ENCODE assay signal across 34 mouse cellular contexts in the genomic region with DNA sequence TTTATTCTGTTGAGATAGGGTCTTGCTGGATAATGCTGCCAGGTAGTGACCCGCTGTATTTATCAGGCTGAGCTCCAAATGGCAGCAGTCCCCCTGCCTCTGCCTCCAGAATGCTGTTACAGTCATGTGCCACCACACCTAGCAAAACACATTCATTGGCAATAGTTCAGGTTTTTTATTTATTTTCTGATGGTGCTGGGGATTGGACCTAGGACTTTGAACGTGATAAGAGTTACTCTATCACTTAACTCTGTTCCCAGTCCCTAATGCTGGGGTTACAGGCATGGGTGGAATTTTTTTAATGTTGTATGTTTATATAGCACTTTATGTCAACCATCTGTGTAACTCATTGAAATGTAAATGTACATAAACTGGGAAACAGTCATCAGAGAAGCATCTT. TPM values are rescaled to one million over a fixed set of nuclear protein-coding genes. Genes with fewer than 3 reads are reported as not detected.
DNase-seq lines count a peak whose midpoint lies in the region; ATAC-seq and TF ChIP-seq lines count a peak whose summit lies in the region.
"Had no signal": no experiment of that assay in that cellular context is flagged by ENCODE, and none has a peak within 500 bp of the region (broad histone marks: within the 10 kb centered on the region; RNA-seq: fewer than 3 reads in every experiment).

No protein-coding gene starts in this region.

- no peaks in the 10 kb centered on the region for H3K27me3 ChIP-seq in liver, adult 2 months (ENCODE audit: control insufficient read depth, insufficient read depth, low read length)
- H3K27me3 ChIP-seq in liver, embryonic 11.5 days (replicated peaks; ENCODE audit: control insufficient read depth, insufficient read depth, low read length), result no peaks in the 10 kb centered on the region
- H3K27me3 ChIP-seq in intestine, postnatal 0 days (replicated peaks; ENCODE audit: control insufficient read depth, insufficient read depth, low read length), result no peaks in the 10 kb centered on the region
- H3K27me3 ChIP-seq in small intestine, adult 2 months (ENCODE audit: control insufficient read depth, insufficient read depth, low read length), result no peaks in the 10 kb centered on the region
- H3K27me3 ChIP-seq: CH12.LX; embryonic facial prominence, embryonic 13.5 days; forebrain, embryonic 12.5 days; forebrain, embryonic 15.5 days; heart, embryonic 12.5 days; heart, embryonic 15.5 days; hindbrain, embryonic 13.5 days; Patski had no signal

- WGBS in liver, adult 2 months, result 27% methylated on average over 2 of the region's 2 CpGs
- WGBS in liver, embryonic 11.5 days, result 86% methylated on average over 2 of the region's 2 CpGs
- WGBS in intestine, postnatal 0 days, result 52% methylated on average over 2 of the region's 2 CpGs
- 18% methylated on average over 2 of the region's 2 CpGs for WGBS in small intestine, adult 2 months

- H3K79me2 ChIP-seq in liver, adult 2 months (ENCODE audit: control insufficient read depth, insufficient read depth, low read length), result no peaks in the 10 kb centered on the region

- H3K4me3 ChIP-seq in liver, adult 2 months (ENCODE audit: insufficient read depth, low read depth, low read length), result no peak overlapping the region
- H3K4me3 ChIP-seq in liver, embryonic 11.5 days (ENCODE audit: low read depth, low read length), result no peak overlapping the region
- no peak overlapping the region for H3K4me3 ChIP-seq in intestine, postnatal 0 days (ENCODE audit: low read depth, low read length)
- H3K4me3 ChIP-seq in small intestine, adult 2 months (ENCODE audit: low read depth, low read length), result no peak overlapping the region
- H3K4me3 ChIP-seq: embryonic facial prominence, embryonic 10.5 days; embryonic facial prominence, embryonic 13.5 days; erythroblast, embryonic 14.5 days; forebrain, embryonic 12.5 days; forebrain, embryonic 15.5 days; heart, embryonic 12.5 days; heart, embryonic 15.5 days; hindbrain, embryonic 10.5 days; hindbrain, embryonic 13.5 days had no signal

- DNase-seq in liver, adult 2 months (ENCODE audit: extremely low read depth, low read depth, low spot score), result peak; percentile 95
- no peak for DNase-seq in liver, embryonic 11.5 days (ENCODE audit: low spot score)
- DNase-seq in layer of hippocampus, adult 9-11 months, result no peak
- DNase-seq in left cerebral cortex, adult 11 months (ENCODE audit: low spot score), result no peak
- DNase-seq: adrenal gland, postnatal 10 days; adrenal gland, postnatal 36 days; B cell, adult 2 months; cerebellum, adult 11 months; cerebellum, adult 2 months; cerebellum, adult 9-11 months; cerebellum, postnatal 25 days; embryo, embryonic 11 days; gastrocnemius, postnatal 25 days; heart, adult 18-20 months; heart, postnatal 10 days; heart, postnatal 36 days had no signal

- H3K9ac ChIP-seq in liver, adult 2 months (ENCODE audit: low read depth, low read length), result no peak overlapping the region
- no peak overlapping the region for H3K9ac ChIP-seq in liver, embryonic 11.5 days (ENCODE audit: low read depth, low read length)
- no peak overlapping the region for H3K9ac ChIP-seq in intestine, postnatal 0 days (ENCODE audit: low read depth, low read length)
- H3K9ac ChIP-seq: embryonic facial prominence, embryonic 13.5 days; forebrain, embryonic 12.5 days; forebrain, embryonic 15.5 days; heart, embryonic 12.5 days; heart, embryonic 15.5 days; hindbrain, embryonic 13.5 days had no signal

- TF ChIP-seq POLR2A in liver, adult 2 months (IDR thresholded peaks at IDR 0.05; ENCODE audit: extremely low read depth, insufficient read depth, low read length), result no peak
- TF ChIP-seq POLR2A in small intestine, adult 2 months (IDR thresholded peaks at IDR 0.05; ENCODE audit: low read depth, low read length), result no peak

- no peak overlapping the region for H3K4me2 ChIP-seq in liver, embryonic 11.5 days
- H3K4me2 ChIP-seq in intestine, postnatal 0 days (replicated peaks; ENCODE audit: low read depth), result no peak overlapping the region
- H3K4me2 ChIP-seq: embryonic facial prominence, embryonic 13.5 days; forebrain, embryonic 12.5 days; forebrain, embryonic 15.5 days; heart, embryonic 12.5 days; heart, embryonic 15.5 days; hindbrain, embryonic 13.5 days had no signal

- peaks cover 12% of the 10 kb centered on the region for H3K36me3 ChIP-seq in liver, adult 2 months (ENCODE audit: control insufficient read depth, insufficient read depth, low read length)
- H3K36me3 ChIP-seq in liver, embryonic 11.5 days (ENCODE audit: control insufficient read depth, insufficient read depth, low read length), result peaks cover 57% of the 10 kb centered on the region
- H3K36me3 ChIP-seq in intestine, postnatal 0 days (ENCODE audit: control insufficient read depth, insufficient read depth), result peaks cover 79% of the 10 kb centered on the region
- peaks cover 58% of the 10 kb centered on the region for H3K36me3 ChIP-seq in small intestine, adult 2 months (ENCODE audit: control insufficient read depth, insufficient read depth, low read length)

- no peaks in the 10 kb centered on the region for H3K9me3 ChIP-seq in liver, embryonic 11.5 days (ENCODE audit: control insufficient read depth, low read length)
- H3K9me3 ChIP-seq in intestine, postnatal 0 days (ENCODE audit: control insufficient read depth), result no peaks in the 10 kb centered on the region
- H3K9me3 ChIP-seq: embryonic facial prominence, embryonic 10.5 days; embryonic facial prominence, embryonic 13.5 days; forebrain, embryonic 12.5 days; forebrain, embryonic 15.5 days; G1E; heart, embryonic 12.5 days; heart, embryonic 15.5 days; hindbrain, embryonic 10.5 days; hindbrain, embryonic 13.5 days had no signal

- ATAC-seq in liver, embryonic 11.5 days (replicated peaks; ENCODE audit: low FRiP score), result no peak
- peak; percentile 37 for ATAC-seq in intestine, postnatal 0 days
- ATAC-seq: forebrain, embryonic 15.5 days; hindbrain, embryonic 16.5 days; Patski had no signal

- H3K27ac ChIP-seq in liver, adult 2 months (replicated peaks; ENCODE audit: insufficient read depth, low read depth, low read length), result peak overlapping the region; percentile 37
- H3K27ac ChIP-seq in liver, embryonic 11.5 days (ENCODE audit: low read depth, low read length), result no peak overlapping the region
- peak overlapping the region; percentile 82 for H3K27ac ChIP-seq in intestine, postnatal 0 days (ENCODE audit: low read depth, low read length)
- peak overlapping the region; percentile 81 for H3K27ac ChIP-seq in small intestine, adult 2 months (ENCODE audit: insufficient read depth, low read depth, low read length)
- H3K27ac ChIP-seq: embryonic facial prominence, embryonic 10.5 days; embryonic facial prominence, embryonic 13.5 days; forebrain, embryonic 12.5 days; forebrain, embryonic 15.5 days; heart, embryonic 15.5 days; hindbrain, embryonic 10.5 days; hindbrain, embryonic 13.5 days had no signal

- no peak for TF ChIP-seq CTCF in liver, adult 2 months (IDR thresholded peaks at IDR 0.05; ENCODE audit: low read depth, low read length)
- no peak for TF ChIP-seq CTCF in intestine, postnatal 0 days (IDR thresholded peaks at IDR 0.05; ENCODE audit: low read depth)
- no peak for TF ChIP-seq CTCF in small intestine, adult 2 months (IDR thresholded peaks at IDR 0.05; ENCODE audit: extremely low read depth, insufficient read length, insufficient replicate concordance, low read depth, low read length)

- H3K4me1 ChIP-seq in liver, adult 2 months (ENCODE audit: control insufficient read depth, insufficient read depth, low read length), result peaks cover 9% of the 10 kb centered on the region; the same call in 1 of the 2 replicates
- H3K4me1 ChIP-seq in liver, embryonic 11.5 days (replicated peaks; ENCODE audit: control insufficient read depth, insufficient read depth, low read length), result peaks cover 33% of the 10 kb centered on the region
- no peaks in the 10 kb centered on the region; the same call in 1 of the 2 replicates for H3K4me1 ChIP-seq in intestine, postnatal 0 days (replicated peaks; ENCODE audit: control insufficient read depth, insufficient read depth, low read length)
- H3K4me1 ChIP-seq in small intestine, adult 2 months (ENCODE audit: control insufficient read depth, insufficient read depth, insufficient read length, low read length), result peaks cover 24% of the 10 kb centered on the region
- H3K4me1 ChIP-seq: embryonic facial prominence, embryonic 10.5 days; embryonic facial prominence, embryonic 13.5 days; forebrain, embryonic 12.5 days; forebrain, embryonic 15.5 days; heart, embryonic 12.5 days; heart, embryonic 15.5 days; hindbrain, embryonic 10.5 days; hindbrain, embryonic 13.5 days had no signal

RNA-seq across cellular contexts. Expression of a gene that starts 11.9 kb away (rescaled TPM):
- total RNA-seq in liver, adult 2 months (2014; rRNA removed), result 31.3 and 33.7 TPM in 2 replicates
- polyA plus RNA-seq in liver, adult 2 months (2012; rRNA removed), result 19.1 and 20.0 TPM in 2 replicates
- polyA plus RNA-seq in liver, embryonic 11.5 days (2014; fragmentation: Nextera tagmentation; extraction: Ambion mirVana), result 12.8 and 13.8 TPM in 2 replicates
- polyA plus RNA-seq in intestine, postnatal 0 days (2015; fragmentation: Nextera tagmentation; extraction: Ambion mirVana), result 9.0 and 9.2 TPM in 2 replicates
- 8.3 TPM in 2 replicates for polyA plus RNA-seq in small intestine, adult 2 months (2012; rRNA removed)

RNA-seq across cellular contexts. Expression of a gene that starts 17.2 kb away (rescaled TPM):
- total RNA-seq in liver, adult 2 months (2014; rRNA removed), result 17.1 and 24.0 TPM in 2 replicates
- polyA plus RNA-seq in liver, adult 2 months (2012; rRNA removed), result 15.9 and 18.3 TPM in 2 replicates
- 53.9 and 61.2 TPM in 2 replicates for polyA plus RNA-seq in liver, embryonic 11.5 days (2014; fragmentation: Nextera tagmentation; extraction: Ambion mirVana)
- polyA plus RNA-seq in intestine, postnatal 0 days (2015; fragmentation: Nextera tagmentation; extraction: Ambion mirVana), result 30.8 and 31.3 TPM in 2 replicates
- polyA plus RNA-seq in small intestine, adult 2 months (2012; rRNA removed), result 18.7 and 30.9 TPM in 2 replicates

RNA-seq across cellular contexts. Expression of a gene that starts 30.5 kb away (rescaled TPM):
- 12.3 and 14.9 TPM in 2 replicates for total RNA-seq in liver, adult 2 months (2014; rRNA removed)
- polyA plus RNA-seq in liver, adult 2 months (2012; rRNA removed), result 7.6 and 9.7 TPM in 2 replicates
- polyA plus RNA-seq in liver, embryonic 11.5 days (2014; fragmentation: Nextera tagmentation; extraction: Ambion mirVana), result 12.8 and 17.4 TPM in 2 replicates
- 6.2 and 6.6 TPM in 2 replicates for polyA plus RNA-seq in intestine, postnatal 0 days (2015; fragmentation: Nextera tagmentation; extraction: Ambion mirVana)
- polyA plus RNA-seq in small intestine, adult 2 months (2012; rRNA removed), result 10.0 and 15.1 TPM in 2 replicates

RNA-seq across cellular contexts. Expression of a gene that starts 46.0 kb away (rescaled TPM):
- not detected in 2 replicates for total RNA-seq in liver, adult 2 months (2014; rRNA removed)
- polyA plus RNA-seq in liver, adult 2 months (2012; rRNA removed), result not detected in 2 replicates
- polyA plus RNA-seq in liver, embryonic 11.5 days (2014; fragmentation: Nextera tagmentation; extraction: Ambion mirVana), result 0.12 and 0.26 TPM in 2 replicates
- polyA plus RNA-seq in intestine, postnatal 0 days (2015; fragmentation: Nextera tagmentation; extraction: Ambion mirVana), result 0.94 and 1.6 TPM in 2 replicates
- 0.88 and 2.6 TPM in 2 replicates for polyA plus RNA-seq in small intestine, adult 2 months (2012; rRNA removed)
- total RNA-seq: G1E; gastrocnemius, adult 8-10 months; gastrocnemius, postnatal 25 days had no signal
- polyA plus RNA-seq: erythroblast, embryonic 14.5 days; G1E; heart, embryonic 12.5 days; Patski had no signal

RNA-seq across cellular contexts. Expression of a gene that starts 59.4 kb away (rescaled TPM):
- total RNA-seq in liver, adult 2 months (2014; rRNA removed), result not detected in 2 replicates
- polyA plus RNA-seq in liver, adult 2 months (2012; rRNA removed), result not detected in 2 replicates
- not detected in 2 replicates for polyA plus RNA-seq in liver, embryonic 11.5 days (2014; fragmentation: Nextera tagmentation; extraction: Ambion mirVana)
- polyA plus RNA-seq in intestine, postnatal 0 days (2015; fragmentation: Nextera tagmentation; extraction: Ambion mirVana), result not detected in 2 replicates
- polyA plus RNA-seq in small intestine, adult 2 months (2012; rRNA removed), result not detected in 2 replicates
- total RNA-seq: adrenal gland, adult 18-20 months; adrenal gland, postnatal 10 days; adrenal gland, postnatal 36 days; CH12.LX; G1E; gastrocnemius, adult 8-10 months; gastrocnemius, postnatal 25 days; heart, adult 18-20 months; heart, postnatal 10 days; heart, postnatal 36 days had no signal
- polyA plus RNA-seq: cerebellum, adult 2 months; cortical plate, adult 2 months; embryonic facial prominence, embryonic 10.5 days; embryonic facial prominence, embryonic 13.5 days; erythroblast, embryonic 14.5 days; forebrain, embryonic 12.5 days; G1E; heart, embryonic 12.5 days; heart, embryonic 15.5 days; hindbrain, embryonic 10.5 days; hindbrain, embryonic 16.5 days; Patski had no signal
